Mouse (Mus musculus) brown adipose tissue, adult 24 weeks (tissue): Measurements from ENCODE around the gene Gm5678. TPM values are rescaled to one million over a fixed set of nuclear protein-coding genes. Genes with fewer than 3 reads are reported as not detected.
"Not testable (repeated sequence)": the region's sequence is repeated elsewhere in the genome, so short reads cannot be mapped to it uniquely, and the experiment has no call there.

Experiments
- H3K27ac ChIP-seq: fragments of 200-500 bp; replicated peaks from 2 replicates; pipeline ENCODE4 v1.5.1; 2012; ENCODE audit warnings: low read depth, mild to moderate bottlenecking, low read length
- H3K4me1 ChIP-seq: fragments of 200-500 bp; 2 replicates; pipeline ENCODE4 v1.6.1; 2012; ENCODE audit warnings: low read length, mixed read lengths; ENCODE audit not compliant: control insufficient read depth, insufficient read depth, insufficient read length
- H3K4me3 ChIP-seq: fragments of 200-500 bp; 2 replicates; pipeline ENCODE4 v1.5.1; 2012; ENCODE audit warnings: low read depth, mild to moderate bottlenecking, low read length, moderate library complexity; ENCODE audit not compliant: insufficient read depth
- polyA plus RNA-seq: library from polyadenylated mRNA; stranded (reverse); fragments of >200 nt; gene quantifications from 2 replicates; pipeline ENCODE4 v1.2.4, GENCODE M21; 2012; ENCODE audit not compliant: missing spikeins, insufficient read depth, insufficient read length

Gene Gm5678
- polyA plus RNA-seq, 1 experiment: not detected

GRCm38 (mm10) chr16:93597551-93597950 is 30.3 kb upstream of the Gm5678 start:
- no peak overlapping the region for H3K27ac ChIP-seq
- H3K4me1 ChIP-seq: peaks cover 4% of the 10 kb centered on the region; the same call in 1 of the 2 replicates
- no peak overlapping the region for H3K4me3 ChIP-seq

GRCm38 (mm10) chr16:93599461-93599860 is 28.4 kb upstream of the Gm5678 start:
- no peak overlapping the region for H3K4me3 ChIP-seq
- peaks cover 2% of the 10 kb centered on the region; the same call in 1 of the 2 replicates for H3K4me1 ChIP-seq
- H3K27ac ChIP-seq: no peak overlapping the region

- peak within 1 kb of the TSS; percentile 70 for H3K4me3 ChIP-seq
- H3K27ac ChIP-seq: peak within 1 kb of the TSS; percentile 97
- peaks cover 4% of the 10 kb centered on the region; the same call in 1 of the 2 replicates for H3K4me1 ChIP-seq
Observed at GRCm38 (mm10) chr16:93603439-93604212, 24.3 kb upstream of the Gm5678 start, which contains the start of gene Setd4. TSS of gene Setd4 (minus strand) at chr16:93604063.

GRCm38 (mm10) chr16:93604481-93604969 is 23.4 kb upstream of the Gm5678 start:
- peak overlapping the region; percentile 97 for H3K27ac ChIP-seq
- peak overlapping the region; percentile 70 for H3K4me3 ChIP-seq
- H3K4me1 ChIP-seq: peaks cover 4% of the 10 kb centered on the region; the same call in 1 of the 2 replicates

GRCm38 (mm10) chr16:93605553-93605952 is 22.3 kb upstream of the Gm5678 start, which contains the start of gene Cbr1:
TSS of gene Cbr1 (plus strand) at chr16:93605853.
- Histone ChIP-seq H3K4me1 (peaks cover 4% of the 10 kb centered on the region; the same call in 1 of the 2 replicates), H3K27ac (peak within 1 kb of the TSS; percentile 97), H3K4me3 (peak within 1 kb of the TSS; percentile 70)

- Histone ChIP-seq H3K4me3 (no peak overlapping the region), H3K4me1 (peaks cover 4% of the 10 kb centered on the region; the same call in 1 of the 2 replicates), H3K27ac (no peak overlapping the region)
Observed at GRCm38 (mm10) chr16:93606146-93606545, 21.8 kb upstream of the Gm5678 start.

- Histone ChIP-seq H3K27ac (peak overlapping the region; percentile 67), H3K4me3 (peak overlapping the region; percentile 86), H3K4me1 (peaks cover 4% of the 10 kb centered on the region; the same call in 1 of the 2 replicates)
Observed at GRCm38 (mm10) chr16:93607669-93608101, 20.2 kb upstream of the Gm5678 start.

GRCm38 (mm10) chr16:93608731-93609130 is 19.2 kb upstream of the Gm5678 start:
- Histone ChIP-seq H3K27ac (no peak overlapping the region), H3K4me1 (peaks cover 4% of the 10 kb centered on the region; the same call in 1 of the 2 replicates), H3K4me3 (peak overlapping the region; percentile 86; the same call in 1 of the 2 replicates)

- Histone ChIP-seq H3K27ac (no peak overlapping the region), H3K4me1 (no peaks in the 10 kb centered on the region)
Observed at GRCm38 (mm10) chr16:93609796-93610195, 18.1 kb upstream of the Gm5678 start.

GRCm38 (mm10) chr16:93610961-93611360 is 16.9 kb upstream of the Gm5678 start:
- no peak overlapping the region for H3K27ac ChIP-seq
- no peak overlapping the region for H3K4me3 ChIP-seq
- H3K4me1 ChIP-seq: no peaks in the 10 kb centered on the region

More at GRCm38 (mm10) chr16:93609796-93610195, 18.1 kb upstream of the Gm5678 start:
- H3K4me3 ChIP-seq: no peak overlapping the region

- H3K27ac ChIP-seq: no peak overlapping the region
- H3K4me1 ChIP-seq: no peaks in the 10 kb centered on the region
- H3K4me3 ChIP-seq: no peak overlapping the region
Observed at GRCm38 (mm10) chr16:93615118-93615870, 12.6 kb upstream of the Gm5678 start.

GRCm38 (mm10) chr16:93623759-93624158 is 4.1 kb upstream of the Gm5678 start:
- H3K4me3 ChIP-seq, H3K4me1 ChIP-seq: not testable (repeated sequence)
- H3K27ac ChIP-seq: peak overlapping the region; percentile 33; the same call in 1 of the 2 replicates

GRCm38 (mm10) chr16:93624671-93625070 is 3.2 kb upstream of the Gm5678 start:
- H3K4me3 ChIP-seq: no peak overlapping the region
- H3K4me1 ChIP-seq: peaks cover 2% of the 10 kb centered on the region; the same call in 1 of the 2 replicates
- H3K27ac ChIP-seq: peak overlapping the region; percentile 39; the same call in 1 of the 2 replicates

- H3K4me1 ChIP-seq: peaks cover 2% of the 10 kb centered on the region; the same call in 1 of the 2 replicates
- no peak overlapping the region for H3K27ac ChIP-seq
- no peak overlapping the region for H3K4me3 ChIP-seq
Observed at GRCm38 (mm10) chr16:93626745-93627144, 1.2 kb upstream of the Gm5678 start.

- Histone ChIP-seq H3K4me1 (no peaks in the 10 kb centered on the region), H3K4me3 (no peak overlapping the region), H3K27ac (no peak overlapping the region)
Observed at GRCm38 (mm10) chr16:93644006-93644405, 16.1 kb downstream of the Gm5678 start.
